Mouse (Mus musculus): ENCODE measurements around the gene Rps3.

DNA sequence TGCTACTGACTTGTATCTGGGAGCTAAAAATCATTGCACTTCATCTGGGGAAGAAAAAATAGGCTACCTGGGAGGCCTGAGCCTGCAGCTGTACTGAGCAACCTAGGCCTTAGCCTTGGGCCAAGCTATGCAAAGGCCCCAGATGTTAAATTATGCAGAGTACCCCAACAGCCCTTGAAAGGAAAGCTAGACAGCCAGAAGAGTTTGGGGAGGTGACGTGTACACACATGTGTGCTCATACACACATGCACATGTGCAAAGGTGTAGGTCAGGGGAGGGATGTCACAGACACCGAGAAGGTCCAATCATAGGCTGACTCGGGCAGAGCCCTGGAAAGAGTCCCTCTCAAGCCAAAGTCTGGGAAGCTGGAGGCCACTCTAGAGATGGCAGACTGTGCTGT, 55.6 kb downstream of the Rps3 start:
- no peak for TF ChIP-seq CTCF (IDR thresholded peaks at IDR 0.05; ENCODE audit: control insufficient read depth, insufficient read depth, low read length)
- TF ChIP-seq POLR2A (IDR thresholded peaks at IDR 0.05; ENCODE audit: borderline replicate concordance, control insufficient read depth, low read depth, low read length): no peak

Data from bone marrow, adult 2 months (tissue).